Mouse (Mus musculus): ENCODE measurements around the gene Tmem198. TPM values are rescaled to one million over a fixed set of nuclear protein-coding genes. Genes with fewer than 3 reads are reported as not detected.
A peak's percentile ranks its signal among the peaks of the same experiment; 100 is the strongest.

Tmem198 gene
- total and polyA plus RNA-seq, 2 experiments from 2014 or later = 36.4 to 69.3 TPM

GRCm38 (mm10) chr1:75455433-75455832 lies 23.9 kb upstream of the Tmem198 start:
- DNase-seq (ENCODE audit: low spot score) (no peak), ATAC-seq (no peak)
- Histone ChIP-seq H3K36me3 (ENCODE audit: insufficient read depth, low read length) (no peaks in the 10 kb centered on the region), H3K27ac (no peak overlapping the region), H3K9ac (replicated peaks; ENCODE audit: low read length) (no peak overlapping the region), H3K9me3 (ENCODE audit: low read length) (no peaks in the 10 kb centered on the region), H3K4me1 (ENCODE audit: insufficient read depth, low read length) (peaks cover 17% of the 10 kb centered on the region), H3K4me3 (ENCODE audit: low read length) (no peak overlapping the region), H3K27me3 (ENCODE audit: insufficient read depth, low read length) (peaks cover 4% of the 10 kb centered on the region; the same call in 1 of the 2 replicates), H3K4me2 (ENCODE audit: low read depth, low read length) (no peak overlapping the region)
- TF ChIP-seq CTCF (IDR thresholded peaks at IDR 0.05; ENCODE audit: low read depth) = no peak
- WGBS = 84% methylated on average over 3 of the region's 3 CpGs

- H3K4me3 ChIP-seq (ENCODE audit: low read length) = no peak overlapping the region
- TF ChIP-seq CTCF (IDR thresholded peaks at IDR 0.05; ENCODE audit: low read depth) = no peak
- no peaks in the 10 kb centered on the region for H3K9me3 ChIP-seq (ENCODE audit: low read length)
- no peak overlapping the region for H3K4me2 ChIP-seq (ENCODE audit: low read depth, low read length)
- DNase-seq (ENCODE audit: low spot score) (peak; percentile 35), ATAC-seq (0 out of 2 replicates have a peak, but pooled peaks have one; percentile 39)
- H3K4me1 ChIP-seq (ENCODE audit: insufficient read depth, low read length) = peaks cover 14% of the 10 kb centered on the region
- 13% methylated on average over 5 of the region's 5 CpGs for WGBS
- no peak overlapping the region for H3K9ac ChIP-seq (replicated peaks; ENCODE audit: low read length)
- no peak overlapping the region for H3K27ac ChIP-seq
- H3K27me3 ChIP-seq (ENCODE audit: insufficient read depth, low read length) = peaks cover 4% of the 10 kb centered on the region; the same call in 1 of the 2 replicates
- no peaks in the 10 kb centered on the region for H3K36me3 ChIP-seq (ENCODE audit: insufficient read depth, low read length)
These were observed 23.4 kb upstream of the Tmem198 start for GRCm38 (mm10) chr1:75455948-75456347.

- Histone ChIP-seq H3K27me3 (ENCODE audit: insufficient read depth, low read length) (0 out of 2 replicates have a peak, but pooled peaks cover 4% of the 10 kb centered on the region), H3K9ac (replicated peaks; ENCODE audit: low read length) (no peak overlapping the region), H3K36me3 (ENCODE audit: insufficient read depth, low read length) (no peaks in the 10 kb centered on the region), H3K4me3 (ENCODE audit: low read length) (no peak overlapping the region), H3K4me2 (ENCODE audit: low read depth, low read length) (no peak overlapping the region), H3K4me1 (ENCODE audit: insufficient read depth, low read length) (peaks cover 14% of the 10 kb centered on the region), H3K9me3 (ENCODE audit: low read length) (no peaks in the 10 kb centered on the region), H3K27ac (no peak overlapping the region)
- ATAC-seq = no peak
- peak; percentile 61 for TF ChIP-seq CTCF (IDR thresholded peaks at IDR 0.05; ENCODE audit: low read depth)
- 14% methylated on average over 14 of the region's 14 CpGs for WGBS
- DNase-seq (ENCODE audit: low spot score) = peak; percentile 50
These were observed 22.4 kb upstream of the Tmem198 start for GRCm38 (mm10) chr1:75456746-75457564.

- Histone ChIP-seq H3K4me3 (ENCODE audit: low read length) (no peak overlapping the region), H3K4me1 (ENCODE audit: insufficient read depth, low read length) (peaks cover 14% of the 10 kb centered on the region), H3K4me2 (ENCODE audit: low read depth, low read length) (0 out of 2 replicates have a peak overlapping the region, but pooled peaks have one; percentile 49), H3K9me3 (ENCODE audit: low read length) (no peaks in the 10 kb centered on the region), H3K36me3 (ENCODE audit: insufficient read depth, low read length) (no peaks in the 10 kb centered on the region), H3K27ac (no peak overlapping the region), H3K9ac (replicated peaks; ENCODE audit: low read length) (no peak overlapping the region), H3K27me3 (ENCODE audit: insufficient read depth, low read length) (0 out of 2 replicates have a peak, but pooled peaks cover 4% of the 10 kb centered on the region)
- DNase-seq (ENCODE audit: low spot score) = no peak
- 17% methylated on average over 8 of the region's 10 CpGs for WGBS
- 0 out of 2 replicates have a peak, but pooled peaks have one; percentile 2 for ATAC-seq
- no peak for TF ChIP-seq CTCF (IDR thresholded peaks at IDR 0.05; ENCODE audit: low read depth)
These were observed 21.7 kb upstream of the Tmem198 start for GRCm38 (mm10) chr1:75457710-75458024.

GRCm38 (mm10) chr1:75458025-75458788 lies 21.1 kb upstream of the Tmem198 start:
- ATAC-seq = peak; percentile 48
- 5% methylated on average over 40 of the region's 42 CpGs for WGBS
- Histone ChIP-seq H3K36me3 (ENCODE audit: insufficient read depth, low read length) (no peaks in the 10 kb centered on the region), H3K27me3 (ENCODE audit: insufficient read depth, low read length) (0 out of 2 replicates have a peak, but pooled peaks cover 4% of the 10 kb centered on the region), H3K27ac (no peak overlapping the region; the same call in 1 of the 2 replicates), H3K4me1 (ENCODE audit: insufficient read depth, low read length) (peaks cover 14% of the 10 kb centered on the region), H3K4me2 (ENCODE audit: low read depth, low read length) (peak overlapping the region; percentile 49), H3K9me3 (ENCODE audit: low read length) (no peaks in the 10 kb centered on the region), H3K4me3 (ENCODE audit: low read length) (peak overlapping the region; percentile 20), H3K9ac (replicated peaks; ENCODE audit: low read length) (0 out of 2 replicates have a peak overlapping the region, but pooled peaks have one; percentile 38)
- TF ChIP-seq CTCF (IDR thresholded peaks at IDR 0.05; ENCODE audit: low read depth) = no peak
- peak; percentile 55 for DNase-seq (ENCODE audit: low spot score)

GRCm38 (mm10) chr1:75458789-75459684 lies 20.3 kb upstream of the Tmem198 start:
- DNase-seq (ENCODE audit: low spot score) = peak; percentile 61
- Histone ChIP-seq H3K27me3 (ENCODE audit: insufficient read depth, low read length) (0 out of 2 replicates have a peak, but pooled peaks cover 4% of the 10 kb centered on the region), H3K9ac (replicated peaks; ENCODE audit: low read length) (0 out of 2 replicates have a peak overlapping the region, but pooled peaks have one; percentile 38), H3K4me1 (ENCODE audit: insufficient read depth, low read length) (peaks cover 14% of the 10 kb centered on the region), H3K27ac (no peak overlapping the region; the same call in 1 of the 2 replicates), H3K4me2 (ENCODE audit: low read depth, low read length) (peak overlapping the region; percentile 49), H3K36me3 (ENCODE audit: insufficient read depth, low read length) (no peaks in the 10 kb centered on the region), H3K9me3 (ENCODE audit: low read length) (no peaks in the 10 kb centered on the region), H3K4me3 (ENCODE audit: low read length) (peak overlapping the region; percentile 20)
- ATAC-seq = no peak
- WGBS = 11% methylated on average over 23 of the region's 23 CpGs
- TF ChIP-seq CTCF (IDR thresholded peaks at IDR 0.05; ENCODE audit: low read depth) = no peak
